Mouse (Mus musculus): ENCODE results near the gene Sox4.
A peak's percentile ranks its signal among the peaks of the same experiment; 100 is the strongest.

Sox4 gene

GRCm38 (mm10) chr13:28953581-28953991, at the start of gene Sox4:
Gene Sox4, minus strand, starts transcription at chr13:28953713.
- peak; percentile 98 to 99 for DNase-seq

DNA sequence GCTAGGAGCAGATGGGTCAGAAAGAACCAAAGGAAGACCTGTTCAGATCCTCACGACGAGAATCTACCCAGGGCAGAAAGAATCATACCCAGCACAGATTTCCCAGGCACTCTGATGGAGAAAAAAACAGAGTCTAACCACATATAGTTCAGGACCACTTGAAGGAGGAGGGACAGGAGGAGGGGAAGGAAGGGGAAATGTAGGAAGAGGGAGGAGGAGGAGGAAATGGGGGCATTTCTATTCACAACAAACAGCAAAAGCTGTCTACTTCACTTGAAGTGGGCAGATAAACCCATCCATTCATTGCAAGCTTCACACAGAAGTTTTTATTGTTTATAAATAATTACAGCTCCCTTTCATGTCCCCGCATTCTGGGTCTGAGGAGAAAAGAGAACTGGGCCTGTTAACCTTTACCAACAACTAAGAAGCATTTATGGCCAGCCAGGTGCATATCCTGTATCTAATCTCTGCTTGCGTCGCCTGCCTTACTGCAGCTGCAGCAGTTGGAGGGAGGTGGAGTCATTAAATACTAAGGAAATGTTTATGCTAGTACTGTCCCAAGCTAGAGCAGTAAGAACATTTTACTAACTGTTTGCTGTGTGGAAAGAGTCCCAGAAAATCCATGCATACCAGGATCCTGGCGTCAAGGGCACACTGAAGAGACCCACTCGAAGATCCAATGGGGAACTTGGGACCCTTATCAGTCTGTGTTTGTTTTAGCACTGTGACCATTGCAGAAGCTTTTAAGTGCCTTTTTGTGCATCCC, 38.6 kb upstream of the Sox4 start:
- no peak for DNase-seq

DNA sequence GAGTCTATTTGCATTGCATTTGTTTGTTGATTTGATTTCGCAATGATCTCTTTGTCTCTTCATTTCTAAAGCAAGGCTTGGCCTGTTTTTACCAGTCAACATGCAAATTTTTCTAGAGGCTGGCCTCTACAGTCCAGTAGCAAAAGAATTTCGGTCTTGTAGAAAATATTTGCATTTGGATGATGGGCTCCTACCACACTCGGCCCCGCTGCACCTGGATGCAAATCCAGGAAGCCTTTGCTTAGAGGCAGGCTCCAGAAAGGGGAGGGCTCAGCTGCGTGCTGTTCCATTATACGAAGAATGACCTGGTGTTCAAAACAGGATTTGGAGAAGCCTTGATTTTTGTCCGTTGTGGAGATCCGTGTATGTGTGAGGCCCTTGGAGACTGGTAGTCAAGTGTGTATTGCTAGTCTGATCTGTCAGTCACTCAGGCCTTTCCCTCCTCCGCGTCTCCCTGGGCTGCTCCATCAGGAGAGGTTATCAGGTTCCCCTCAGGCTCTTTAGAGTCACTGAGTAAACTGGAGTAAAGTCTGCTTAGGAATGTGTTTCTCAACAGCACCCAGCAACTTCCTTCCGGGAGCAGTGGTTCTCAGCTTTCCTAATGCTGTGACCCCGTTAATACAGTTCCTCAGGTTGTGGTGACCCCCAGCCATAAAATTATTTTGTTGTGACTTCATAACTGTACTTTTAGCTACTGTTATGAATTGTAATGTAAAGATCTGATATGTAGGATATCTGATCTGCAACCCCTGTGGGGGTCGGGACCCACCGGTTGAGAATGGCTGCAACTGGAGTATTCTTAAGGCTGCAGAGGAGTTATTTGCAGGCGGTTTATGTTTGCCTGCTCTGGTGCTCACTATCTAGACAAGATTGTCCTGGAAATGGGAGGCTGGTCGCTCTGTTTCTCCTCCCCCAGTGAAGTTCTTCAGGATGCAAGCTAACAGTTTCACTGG, 35.5 kb upstream of the Sox4 start:
- DNase-seq = peak; percentile 20 to 22

GRCm38 (mm10) chr13:28980681-28981080, 27.2 kb upstream of the Sox4 start:
- DNase-seq = no peak

DNA sequence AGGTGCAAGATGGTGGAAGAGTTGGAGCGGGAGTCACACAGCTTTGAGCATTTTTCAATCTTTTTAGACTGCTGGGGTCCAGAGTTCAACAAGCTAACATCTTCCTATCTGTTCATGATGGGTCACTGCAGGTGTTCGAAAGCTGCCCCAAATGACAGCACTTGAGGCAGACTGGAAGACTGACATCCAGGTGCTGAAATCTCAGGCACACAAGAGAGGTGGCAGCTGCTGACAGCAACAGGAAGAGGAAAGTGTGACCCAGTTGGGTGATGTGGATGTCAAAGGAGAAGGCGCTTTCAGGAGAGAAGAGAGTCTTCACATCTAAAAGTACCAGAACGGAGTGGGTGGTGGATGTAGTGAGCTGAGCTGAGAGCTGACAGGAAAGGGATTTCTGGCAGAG, 21.5 kb upstream of the Sox4 start:
- DNase-seq = no peak

DNA sequence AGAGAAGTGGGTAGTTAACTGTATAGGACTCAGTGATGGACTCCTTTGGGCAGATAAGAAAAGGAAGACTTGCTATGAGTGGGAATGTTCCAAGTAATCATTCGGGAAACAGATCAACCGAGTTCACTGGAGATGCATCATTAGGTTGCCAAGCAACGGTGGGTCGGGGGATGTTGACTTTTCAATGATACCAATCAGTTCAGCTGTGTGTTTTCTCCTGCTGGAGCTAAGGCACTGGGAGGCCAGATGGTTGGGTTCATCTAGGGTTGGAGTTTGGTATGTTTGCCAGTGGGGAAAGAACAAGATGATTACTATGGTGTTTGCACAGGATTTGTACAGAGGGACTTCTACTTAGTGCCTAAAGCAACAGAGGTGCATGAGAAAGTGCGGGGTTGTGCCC, 21.1 kb upstream of the Sox4 start:
- no peak for DNase-seq

DNA sequence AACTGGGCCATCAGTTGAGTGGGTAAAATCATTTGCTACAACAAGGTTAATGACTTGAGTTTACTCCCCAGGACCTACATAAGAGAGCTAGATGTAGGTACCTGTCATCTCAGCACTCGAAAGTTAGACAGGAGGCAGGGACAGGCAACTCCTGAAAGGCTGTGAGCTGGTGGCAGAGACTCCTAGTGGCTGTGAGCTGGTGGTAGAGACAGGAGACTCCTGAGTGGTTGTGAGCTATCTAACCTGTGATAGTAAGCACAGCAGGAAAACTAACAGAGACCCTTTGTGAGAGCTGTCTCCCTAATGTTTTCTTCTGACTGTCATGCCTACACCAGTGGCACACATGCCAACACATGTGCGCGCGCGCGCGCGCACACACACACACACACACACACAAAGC, 7.4 kb upstream of the Sox4 start:
- DNase-seq = no peak

GRCm38 (mm10) chr13:28959458-28959978, 6.0 kb upstream of the Sox4 start:
- DNase-seq = peak; percentile 90 to 94

DNA sequence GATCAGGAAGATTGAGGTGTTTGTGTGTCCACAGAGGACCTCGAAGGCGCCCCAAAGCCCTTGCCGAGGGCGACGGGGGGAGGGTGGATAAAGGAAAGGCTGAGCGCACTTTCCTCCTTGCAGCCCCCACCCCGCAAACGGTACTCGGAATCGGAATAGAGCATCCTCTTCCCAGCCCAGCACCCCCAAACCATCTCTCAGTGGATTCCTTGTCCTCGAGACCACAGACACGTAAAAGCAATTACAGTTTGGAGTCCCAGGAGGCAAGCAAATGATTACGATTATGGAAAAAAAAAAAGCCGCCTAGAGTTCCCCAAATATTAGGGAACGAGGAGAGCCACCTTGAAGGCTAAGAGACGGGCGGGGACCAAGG, 5.5 kb upstream of the Sox4 start:
- DNase-seq = no peak

DNA sequence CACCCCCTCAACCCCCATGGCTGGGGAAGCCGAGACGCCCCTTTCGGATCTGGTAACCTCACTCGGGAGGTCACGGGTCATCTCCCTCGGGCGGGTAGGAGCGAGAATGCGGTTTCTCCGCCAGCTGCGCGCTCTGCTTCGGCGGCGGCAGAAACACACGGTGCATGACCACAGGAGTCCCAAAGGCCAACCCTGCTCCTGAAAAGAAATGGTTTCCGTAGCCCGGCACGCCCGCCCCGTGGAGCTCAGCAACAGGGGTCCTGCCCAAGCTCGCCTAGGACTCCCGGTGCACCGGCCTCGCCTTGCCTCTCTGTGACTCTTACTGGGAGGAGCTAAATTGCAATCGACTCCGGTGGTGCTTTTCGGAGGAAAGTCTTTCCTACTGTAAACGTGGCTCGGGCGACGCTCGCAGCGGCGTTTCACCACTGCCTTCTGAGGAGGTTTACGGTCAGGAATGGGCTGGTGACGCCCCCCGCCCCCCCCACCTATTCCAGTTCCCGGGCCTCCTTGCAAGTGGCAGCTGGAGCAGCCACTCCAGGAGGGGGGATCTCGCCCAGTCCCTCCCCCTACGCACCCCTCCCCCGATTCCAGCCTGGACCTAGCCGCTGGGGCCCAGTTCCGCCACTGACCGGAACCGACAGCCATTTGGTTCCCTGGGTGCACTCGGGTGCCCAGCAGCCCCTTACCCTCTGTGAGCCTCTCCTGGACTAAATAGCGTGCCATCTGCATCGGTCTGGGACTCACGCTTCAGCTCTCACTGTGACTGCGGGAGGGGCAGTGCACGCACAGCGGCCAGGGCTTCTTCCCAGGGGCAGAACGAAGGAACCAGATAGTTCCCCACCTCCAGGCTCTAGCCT, 4.9 kb upstream of the Sox4 start:
- peak; percentile 86 to 90 for DNase-seq

DNA sequence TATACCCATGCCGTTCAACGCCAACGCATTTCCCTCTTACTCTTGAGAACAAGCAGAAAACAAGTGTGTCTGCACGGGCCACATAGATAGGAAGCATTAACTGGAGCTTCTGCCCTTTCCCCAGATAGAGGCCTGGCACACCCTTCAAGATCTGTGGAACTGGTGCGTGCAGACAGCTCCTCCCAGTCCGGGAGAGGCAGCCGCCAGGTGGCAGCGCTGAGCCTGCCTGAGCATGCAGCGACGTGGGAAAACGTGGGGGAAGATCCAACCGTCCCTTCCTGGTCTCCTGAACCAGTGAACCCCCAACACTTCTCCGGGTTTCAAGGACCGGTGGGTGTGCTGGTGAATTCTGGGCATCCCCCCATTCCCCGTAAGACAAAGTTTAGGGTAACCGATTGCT, 4.3 kb upstream of the Sox4 start:
- peak; percentile 98 to 99 for DNase-seq

DNA sequence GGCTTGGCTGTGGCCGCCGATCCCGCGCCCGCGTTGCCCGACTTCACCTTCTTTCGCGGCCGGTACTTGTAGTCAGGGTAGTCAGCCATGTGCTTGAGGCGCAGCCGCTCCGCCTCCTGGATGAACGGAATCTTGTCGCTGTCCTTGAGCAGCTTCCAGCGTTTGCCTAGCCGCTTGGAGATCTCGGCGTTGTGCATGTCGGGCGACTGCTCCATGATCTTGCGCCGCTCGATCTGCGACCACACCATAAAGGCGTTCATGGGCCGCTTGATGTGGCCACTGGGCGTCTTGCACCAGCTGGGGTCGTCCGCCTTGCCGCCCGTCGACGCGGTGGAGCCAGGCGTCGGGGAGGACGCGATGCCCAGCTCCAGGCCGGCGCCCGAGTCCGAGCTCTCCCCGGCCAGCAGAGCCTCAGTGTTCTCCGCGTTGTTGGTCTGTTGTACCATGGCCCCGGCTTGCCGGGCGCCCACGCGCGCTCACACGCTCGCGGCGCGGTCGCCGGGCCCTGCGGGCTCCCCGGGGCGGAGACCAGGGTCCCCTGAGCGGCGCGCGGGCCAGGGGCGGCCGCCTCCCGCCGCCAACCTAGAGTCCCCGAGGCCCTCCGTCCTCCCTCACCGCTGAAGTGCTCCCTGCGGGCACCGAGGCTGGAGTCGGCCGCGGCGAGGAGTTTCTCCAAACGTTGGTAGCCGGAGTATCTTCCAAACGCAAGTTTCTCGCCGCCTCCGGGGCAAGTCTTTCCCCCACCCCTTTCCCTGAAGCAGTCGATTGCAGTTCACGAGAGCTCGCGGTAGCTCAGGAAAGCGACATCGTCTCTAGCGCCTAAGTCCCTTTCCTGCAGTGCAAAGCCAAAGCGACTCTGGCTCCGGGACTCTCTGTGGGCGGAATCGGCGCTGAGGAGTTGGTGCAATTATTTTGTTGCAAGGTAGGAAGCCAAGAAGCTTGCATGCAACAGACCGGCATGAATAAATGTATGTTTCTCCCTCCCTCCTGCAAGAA, 639 bp downstream of the Sox4 start:
- peak; percentile 72 to 82 for DNase-seq

DNA sequence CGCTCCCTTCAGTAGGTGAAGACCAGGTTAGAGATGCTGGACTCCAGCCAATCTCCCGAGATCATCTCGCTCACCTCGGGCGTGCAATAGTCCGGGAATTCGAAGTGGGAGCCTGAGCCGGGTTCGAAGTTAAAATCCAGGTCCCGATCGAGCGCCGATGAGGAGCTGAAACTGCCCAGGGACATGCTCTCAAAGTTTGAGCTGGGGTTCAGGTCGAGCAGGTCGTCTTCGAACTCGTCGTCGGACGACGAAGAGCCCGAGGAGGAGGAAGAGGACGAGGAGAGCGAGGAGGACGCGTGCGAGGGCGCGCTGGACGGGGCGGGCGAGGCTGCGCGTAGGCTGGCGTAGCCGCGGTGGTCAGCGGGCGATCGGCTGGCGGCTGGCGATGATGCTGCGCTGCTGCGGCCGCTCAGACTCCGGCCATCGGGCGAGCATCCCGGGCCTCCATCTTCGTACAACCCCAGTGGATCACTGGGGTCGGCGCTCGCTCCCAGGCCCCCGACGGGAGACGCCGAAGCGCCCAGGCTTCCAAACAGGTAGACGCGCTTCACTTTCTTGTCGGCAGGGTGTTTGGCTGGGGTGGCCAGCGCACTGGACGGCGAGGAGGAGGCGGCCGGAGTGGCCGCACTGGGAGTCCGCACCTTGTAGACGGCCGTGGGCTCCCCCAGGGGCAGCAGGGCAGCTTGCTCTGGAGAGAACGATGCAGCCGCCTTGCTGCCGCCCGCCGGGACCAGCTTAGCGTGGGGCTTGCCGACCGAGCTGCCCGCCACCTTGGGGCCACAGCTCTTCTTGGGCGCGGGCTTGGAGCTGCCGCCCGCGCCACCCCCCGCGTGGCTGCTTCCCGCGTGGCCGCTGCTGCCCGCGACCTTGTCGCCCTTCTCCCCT, 1.6 kb downstream of the Sox4 start:
- DNase-seq = peak; percentile 61 to 75

DNA sequence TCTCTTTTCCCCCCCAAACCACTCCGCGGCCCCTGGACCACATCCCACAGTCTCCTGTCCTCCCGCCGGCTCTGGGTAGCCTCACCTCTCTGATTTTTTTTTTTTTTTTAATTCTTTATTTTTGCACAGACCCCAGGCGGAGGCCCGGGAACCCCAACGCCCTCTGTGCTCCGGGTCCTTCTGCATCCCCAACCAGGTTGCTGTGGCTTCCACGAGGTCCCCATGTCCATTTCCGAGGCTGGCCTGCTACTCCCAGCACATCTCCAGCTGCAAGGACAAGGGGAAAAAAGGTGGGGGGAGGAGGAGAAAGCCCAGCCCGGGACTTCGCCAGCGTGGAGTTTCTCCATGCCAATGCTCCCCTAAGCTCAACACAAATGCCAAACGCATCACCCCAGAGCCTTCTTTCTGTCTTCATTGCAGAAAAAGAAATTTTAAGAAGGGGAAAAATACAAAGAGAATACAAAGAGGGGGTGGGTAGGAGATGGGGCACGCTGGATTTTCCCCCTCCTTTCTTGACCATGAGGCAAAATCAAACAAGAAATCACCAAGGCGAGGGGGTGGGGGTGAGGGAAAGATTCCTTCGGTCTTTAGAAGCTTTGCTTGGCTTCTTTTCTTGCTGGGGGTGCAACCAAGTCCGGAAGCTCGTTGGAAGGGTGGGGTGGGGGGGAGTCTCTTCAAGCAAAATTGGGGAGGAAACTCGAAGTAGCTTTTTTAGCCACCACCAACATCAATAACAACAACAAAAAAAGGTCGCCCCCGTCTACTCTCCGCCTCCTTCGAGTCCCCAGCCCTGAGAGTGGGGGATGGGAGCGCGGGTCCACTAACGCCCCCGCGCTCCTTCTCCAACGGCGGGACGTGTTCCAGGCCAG, 2.7 kb downstream of the Sox4 start:
- peak; percentile 82 to 86 for DNase-seq

DNA sequence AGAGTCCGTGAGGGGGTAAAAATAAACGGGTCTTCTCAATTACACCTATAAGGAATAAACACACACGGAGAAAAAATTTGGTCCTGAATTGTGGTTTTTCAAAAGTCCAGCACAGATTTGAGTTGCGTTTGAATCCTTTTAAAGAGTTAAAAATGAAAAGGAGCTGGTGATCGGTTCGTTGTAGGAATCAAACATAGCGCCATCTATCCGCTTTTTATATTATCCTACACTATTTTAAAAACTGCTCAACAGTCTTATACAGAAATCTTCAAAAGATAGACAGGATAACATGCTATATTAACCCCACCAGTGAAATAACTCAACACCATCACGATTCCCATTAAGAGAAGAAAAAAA, 3.3 kb downstream of the Sox4 start:
- no peak for DNase-seq

DNA sequence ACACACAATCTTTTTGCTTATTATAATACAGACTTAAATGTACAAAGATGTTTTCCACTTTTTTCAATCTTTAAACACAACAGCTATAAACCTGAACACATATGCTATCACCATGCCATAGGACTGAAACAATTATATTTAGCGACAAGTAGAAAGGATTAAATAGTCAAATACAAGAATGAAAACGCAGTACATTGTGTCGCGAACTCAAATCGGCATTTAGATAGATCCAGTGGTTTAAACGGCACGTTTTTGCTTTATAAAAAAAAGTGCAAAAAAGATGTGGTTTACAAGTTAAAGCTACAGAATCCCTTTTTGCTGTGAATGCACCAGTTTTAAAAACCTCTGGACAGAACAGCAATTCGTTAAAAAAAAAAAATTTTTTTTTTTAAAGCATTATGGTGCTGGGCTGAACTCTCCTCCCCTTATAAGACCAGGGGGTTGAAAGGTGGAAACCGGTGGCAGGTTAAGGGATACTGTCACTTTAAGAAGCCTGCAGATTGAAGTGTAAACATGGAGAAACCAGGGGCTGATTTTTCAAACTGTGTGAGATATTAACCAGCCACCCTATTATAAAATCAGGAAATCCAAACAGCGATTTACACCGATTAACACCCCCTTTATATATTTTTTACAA, 4.1 kb downstream of the Sox4 start:
- no peak for DNase-seq

GRCm38 (mm10) chr13:28948541-28948940, 5.0 kb downstream of the Sox4 start:
- DNase-seq = peak; percentile 69 to 78

DNA sequence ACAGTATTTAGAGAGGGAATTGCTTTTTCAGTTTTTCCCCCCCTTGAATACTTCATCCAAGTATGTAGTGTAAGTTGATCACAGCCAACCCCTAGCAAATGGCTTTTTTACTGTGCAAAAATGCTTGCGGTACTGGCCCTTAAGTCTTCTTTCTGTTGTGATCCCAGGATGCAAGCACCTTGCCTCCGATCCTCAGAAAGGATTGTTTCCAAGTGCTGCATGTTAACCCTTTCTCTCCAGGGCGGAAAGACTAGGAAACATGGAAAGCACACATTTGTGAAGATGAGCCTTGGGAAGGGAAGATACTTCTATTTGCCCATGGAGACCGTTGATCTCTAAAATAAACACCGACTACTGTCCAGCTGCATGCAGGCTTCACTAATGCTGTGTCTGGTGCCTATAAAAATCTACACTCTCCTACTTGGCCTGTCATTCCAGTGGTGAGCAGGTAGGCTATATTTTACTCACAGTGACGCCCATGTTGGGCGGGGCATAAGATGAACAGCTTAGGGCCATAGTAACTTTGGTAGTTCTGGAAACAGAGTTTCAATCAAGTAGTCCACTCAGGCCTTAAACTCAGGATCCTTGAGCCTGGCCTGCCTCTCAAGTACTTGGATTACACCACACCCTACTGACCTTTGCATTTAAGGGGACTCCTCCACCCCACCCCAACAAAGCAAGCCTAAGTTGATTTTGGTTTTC, 5.6 kb downstream of the Sox4 start:
- peak; percentile 35 to 56 for DNase-seq
